Mouse (Mus musculus) embryonic facial prominence, embryonic 14.5 days (tissue): Measurements from ENCODE around the gene Hoxa7. TPM values are rescaled to one million over a fixed set of nuclear protein-coding genes. Genes with fewer than 3 reads are reported as not detected.
A peak's percentile ranks its signal among the peaks of the same experiment; 100 is the strongest.

ENCODE experiments used
- ATAC-seq: fragments of 200-750 bp; cut with Nextera tagmentation; 2 replicates; pipeline ENCODE4 v1.8.0; 2017; ENCODE audit warnings: low read depth, moderate number of reproducible peaks, moderate TSS enrichment
- DNase-seq: peaks from one replicate; pipeline ENCODE4 v3.0.0-alpha.2; 2015; ENCODE audit warnings: low spot score
- H3K27ac ChIP-seq: fragments of 300-500 bp; sonication (generic); replicated peaks from 2 replicates; pipeline ENCODE4 v1.5.1; 2014; ENCODE audit warnings: low read depth, mild to moderate bottlenecking, low read length, moderate library complexity
- H3K27me3 ChIP-seq: fragments of 300-500 bp; sonication (generic); replicated peaks from 2 replicates; pipeline ENCODE4 v1.6.1; 2014; ENCODE audit warnings: low read length; ENCODE audit not compliant: control insufficient read depth, insufficient read depth
- H3K36me3 ChIP-seq: fragments of 300-500 bp; sonication (generic); 2 replicates; pipeline ENCODE4 v1.6.1; 2014; ENCODE audit warnings: low read length, mixed read lengths; ENCODE audit not compliant: control insufficient read depth, insufficient read depth
- H3K4me1 ChIP-seq: fragments of 300-500 bp; sonication (generic); 2 replicates; pipeline ENCODE4 v1.6.1; 2014; ENCODE audit warnings: antibody characterized with exemption, low read length; ENCODE audit not compliant: control insufficient read depth, insufficient read depth
- H3K4me2 ChIP-seq: fragments of 300-500 bp; sonication (generic); 2 replicates; pipeline ENCODE4 v1.6.1; 2014; ENCODE audit warnings: low read depth, mild to moderate bottlenecking, low read length, moderate library complexity, mixed read lengths
- H3K4me3 ChIP-seq: fragments of 300-500 bp; sonication (generic); 2 replicates; pipeline ENCODE4 v1.5.1; 2014; ENCODE audit warnings: low read depth, mild to moderate bottlenecking, low read length
- H3K9ac ChIP-seq: fragments of 300-500 bp; sonication (generic); 2 replicates; pipeline ENCODE4 v1.6.1; 2014; ENCODE audit warnings: low read depth, mild to moderate bottlenecking, low read length, moderate library complexity, mixed read lengths
- H3K9me3 ChIP-seq: fragments of 300-500 bp; sonication (generic); 2 replicates; pipeline ENCODE4 v1.6.1; 2016; ENCODE audit warnings: low read length; ENCODE audit not compliant: control insufficient read depth
- WGBS: fragments of 180-500 bp; shearing (Covaris S2); extraction: QIAGEN DNeasy Blood & Tissue Kit; methylation state at CpG from one replicate; pipeline ENCODE4 v1.1.7; 2014; 5-methylcytosine and 5-hydroxymethylcytosine counted together
- polyA plus RNA-seq: library from polyadenylated mRNA; unstranded; fragments of >200 nt; fragmentation: Nextera tagmentation; extraction: Ambion mirVana; gene quantifications from 2 replicates; pipeline ENCODE4 v1.2.1, GENCODE M21; 2014

Gene Hoxa7
- polyA plus RNA-seq, 1 experiment from 2014 or later: 0.21 TPM

- WGBS: 2% methylated on average over 23 of the region's 23 CpGs
- H3K9ac ChIP-seq: no peak overlapping the region
- H3K27ac ChIP-seq: no peak overlapping the region
- peaks cover 100% of the 10 kb centered on the region for H3K27me3 ChIP-seq
- ATAC-seq (no peak), DNase-seq (no peak)
- H3K4me3 ChIP-seq: peak overlapping the region; percentile 29
- H3K4me2 ChIP-seq: peak overlapping the region; percentile 46; the same call in 1 of the 2 replicates
- H3K9me3 ChIP-seq: no peaks in the 10 kb centered on the region
- H3K36me3 ChIP-seq: no peaks in the 10 kb centered on the region
- peaks cover 10% of the 10 kb centered on the region; the same call in 1 of the 2 replicates for H3K4me1 ChIP-seq
Observed at GRCm38 (mm10) chr6:52217895-52218642, 3.6 kb downstream of the Hoxa7 start.

GRCm38 (mm10) chr6:52217459-52217768 lies 4.2 kb downstream of the Hoxa7 start:
- Histone ChIP-seq H3K9me3 (no peaks in the 10 kb centered on the region), H3K36me3 (no peaks in the 10 kb centered on the region), H3K4me2 (peak overlapping the region; percentile 46), H3K4me1 (peaks cover 10% of the 10 kb centered on the region; the same call in 1 of the 2 replicates), H3K4me3 (peak overlapping the region; percentile 29), H3K27ac (no peak overlapping the region), H3K9ac (no peak overlapping the region), H3K27me3 (peaks cover 100% of the 10 kb centered on the region)
- no peak for ATAC-seq
- WGBS: 0% methylated on average over 15 of the region's 25 CpGs
- no peak for DNase-seq

GRCm38 (mm10) chr6:52216691-52217458 lies 4.8 kb downstream of the Hoxa7 start:
- H3K4me3 ChIP-seq: peak overlapping the region; percentile 29
- WGBS: 2% methylated on average over 44 of the region's 60 CpGs
- H3K36me3 ChIP-seq: no peaks in the 10 kb centered on the region
- peaks cover 100% of the 10 kb centered on the region for H3K27me3 ChIP-seq
- H3K9me3 ChIP-seq: no peaks in the 10 kb centered on the region
- no peak for ATAC-seq
- no peak overlapping the region for H3K27ac ChIP-seq
- H3K9ac ChIP-seq: 0 out of 2 replicates have a peak overlapping the region, but pooled peaks have one; percentile 14
- H3K4me1 ChIP-seq: peaks cover 9% of the 10 kb centered on the region; the same call in 1 of the 2 replicates
- H3K4me2 ChIP-seq: peak overlapping the region; percentile 46
- no peak for DNase-seq

- Histone ChIP-seq H3K9ac (no peak overlapping the region), H3K4me2 (no peak overlapping the region), H3K9me3 (no peaks in the 10 kb centered on the region), H3K27me3 (peaks cover 100% of the 10 kb centered on the region), H3K36me3 (no peaks in the 10 kb centered on the region), H3K27ac (no peak overlapping the region), H3K4me3 (0 out of 2 replicates have a peak overlapping the region, but pooled peaks have one; percentile 29), H3K4me1 (peaks cover 7% of the 10 kb centered on the region; the same call in 1 of the 2 replicates)
- DNase-seq (no peak), ATAC-seq (no peak)
- WGBS: 2% methylated on average over 30 of the region's 30 CpGs
Observed at GRCm38 (mm10) chr6:52215771-52216535, 5.7 kb downstream of the Hoxa7 start.

- ATAC-seq (no peak), DNase-seq (no peak)
- 12% methylated on average over 3 of the region's 3 CpGs for WGBS
- H3K27ac ChIP-seq: no peak overlapping the region
- no peak overlapping the region for H3K4me2 ChIP-seq
- H3K9me3 ChIP-seq: no peaks in the 10 kb centered on the region
- no peaks in the 10 kb centered on the region for H3K36me3 ChIP-seq
- H3K27me3 ChIP-seq: peaks cover 100% of the 10 kb centered on the region
- peaks cover 7% of the 10 kb centered on the region; the same call in 1 of the 2 replicates for H3K4me1 ChIP-seq
- H3K4me3 ChIP-seq: no peak overlapping the region
- no peak overlapping the region for H3K9ac ChIP-seq
Observed at GRCm38 (mm10) chr6:52215070-52215469, 6.6 kb downstream of the Hoxa7 start.

- H3K4me3 ChIP-seq: no peak overlapping the region
- no peak overlapping the region for H3K27ac ChIP-seq
Observed at GRCm38 (mm10) chr6:52214271-52214670, 7.4 kb downstream of the Hoxa7 start.

GRCm38 (mm10) chr6:52213119-52213986 lies 8.3 kb downstream of the Hoxa7 start, which contains the start of the genes Hoxa3 and Gm28308:
Gene Hoxa3 (minus strand): TSS chr6:52213336.
Gene Gm28308 (minus strand): TSS chr6:52213339.
- 2% methylated on average over 38 of the region's 38 CpGs for WGBS

More at GRCm38 (mm10) chr6:52214271-52214670, 7.4 kb downstream of the Hoxa7 start:
- H3K9ac ChIP-seq: no peak overlapping the region
- 12% methylated on average over 5 of the region's 5 CpGs for WGBS
- peaks cover 7% of the 10 kb centered on the region; the same call in 1 of the 2 replicates for H3K4me1 ChIP-seq
- H3K4me2 ChIP-seq: no peak overlapping the region
- no peak for DNase-seq
- ATAC-seq: no peak
- no peaks in the 10 kb centered on the region for H3K9me3 ChIP-seq
- peaks cover 100% of the 10 kb centered on the region for H3K27me3 ChIP-seq
- no peaks in the 10 kb centered on the region for H3K36me3 ChIP-seq

More at GRCm38 (mm10) chr6:52213119-52213986, 8.3 kb downstream of the Hoxa7 start, which contains the start of the genes Hoxa3 and Gm28308:
- H3K4me3 ChIP-seq: peak within 1 kb of the TSS; percentile 19
- no peak within 1 kb of the TSS for H3K27ac ChIP-seq
- peak within 1 kb of the TSS; percentile 23; the same call in 1 of the 2 replicates for H3K4me2 ChIP-seq
- H3K9me3 ChIP-seq: no peaks in the 10 kb centered on the region
- DNase-seq: no peak
- H3K27me3 ChIP-seq: peaks cover 100% of the 10 kb centered on the region
- no peak for ATAC-seq
- no peak within 1 kb of the TSS for H3K9ac ChIP-seq
- no peaks in the 10 kb centered on the region for H3K36me3 ChIP-seq
- H3K4me1 ChIP-seq: peaks cover 7% of the 10 kb centered on the region; the same call in 1 of the 2 replicates
